Mouse (Mus musculus) cortical plate, adult 2 months (tissue): Measurements from ENCODE around the gene Npc2.

Experiments
- CTCF ChIP-seq: fragments of 200-500 bp; IDR thresholded peaks from 2 replicates; pipeline ENCODE4 v1.5.1; 2011; ENCODE audit warnings: mild to moderate bottlenecking, control low read depth, low read length; ENCODE audit not compliant: insufficient read depth; ENCODE audit errors: extremely low read depth
- POLR2A ChIP-seq: fragments of 200-500 bp; IDR thresholded peaks from 2 replicates; pipeline ENCODE4 v1.6.1; 2011; ENCODE audit warnings: mild to moderate bottlenecking, low read length, control low read depth; ENCODE audit not compliant: insufficient read depth; ENCODE audit errors: extremely low read depth

DNA sequence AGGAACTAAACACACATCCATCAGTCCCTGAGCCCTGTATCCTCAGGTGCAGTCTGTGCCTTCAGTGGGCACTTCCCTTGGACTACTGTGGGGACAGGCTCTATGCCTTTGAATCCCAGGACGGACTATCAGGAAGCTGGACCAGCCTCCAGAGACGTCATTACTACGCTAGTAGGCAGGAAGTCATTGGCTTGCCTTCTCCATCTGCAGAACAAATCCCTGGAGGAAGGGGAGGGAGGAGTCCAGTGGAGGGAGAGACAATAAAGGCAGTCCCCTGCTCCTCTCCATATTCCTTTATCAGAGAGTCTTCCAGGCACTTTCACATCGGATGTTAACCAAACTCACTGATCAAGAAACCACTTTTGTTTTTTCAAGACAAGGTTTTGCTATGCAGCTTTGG lies 38.6 kb upstream of the Npc2 start:
- TF ChIP-seq POLR2A (no peak), CTCF (no peak)
